Comparison of ENCODE assay signal across 24 mouse cellular contexts in genomic region chr1:177591742-177592141, GRCm38 (mm10).
"Had no signal": no experiment of that assay in that cellular context is flagged by ENCODE, and none has a peak within 500 bp of the region (broad histone marks: within the 10 kb centered on the region; RNA-seq: fewer than 3 reads in every experiment).

No protein-coding gene starts in this region.

- H3K4me3 ChIP-seq: heart, embryonic 13.5 days; heart, embryonic 15.5 days; hindbrain, embryonic 13.5 days; hindbrain, embryonic 15.5 days; kidney, embryonic 15.5 days; limb, embryonic 13.5 days; limb, embryonic 15.5 days; liver, embryonic 12.5 days had no signal

- H3K9ac ChIP-seq: heart, embryonic 13.5 days; heart, embryonic 15.5 days; hindbrain, embryonic 13.5 days; hindbrain, embryonic 15.5 days; kidney, embryonic 15.5 days; limb, embryonic 13.5 days; limb, embryonic 15.5 days; liver, embryonic 12.5 days; liver, embryonic 14.5 days had no signal

- H3K4me2 ChIP-seq: heart, embryonic 13.5 days; heart, embryonic 15.5 days; hindbrain, embryonic 13.5 days; hindbrain, embryonic 15.5 days; kidney, embryonic 15.5 days; limb, embryonic 13.5 days; limb, embryonic 15.5 days; liver, embryonic 12.5 days had no signal

- H3K27ac ChIP-seq: heart, embryonic 13.5 days; heart, embryonic 15.5 days; hindbrain, embryonic 13.5 days; hindbrain, embryonic 15.5 days; hindbrain, postnatal 0 days; kidney, embryonic 15.5 days; kidney, postnatal 0 days; limb, embryonic 13.5 days; limb, embryonic 15.5 days; liver, embryonic 12.5 days; liver, embryonic 14.5 days had no signal

- H3K36me3 ChIP-seq: heart, embryonic 13.5 days; heart, embryonic 15.5 days; hindbrain, embryonic 13.5 days; hindbrain, embryonic 15.5 days; kidney, embryonic 15.5 days; limb, embryonic 13.5 days; limb, embryonic 15.5 days; liver, embryonic 12.5 days had no signal

- ATAC-seq: hindbrain, postnatal 0 days; intestine, embryonic 16.5 days; liver, embryonic 12.5 days had no signal

- H3K9me3 ChIP-seq: heart, embryonic 13.5 days; heart, embryonic 15.5 days; hindbrain, embryonic 13.5 days; hindbrain, embryonic 15.5 days; kidney, embryonic 15.5 days; limb, embryonic 13.5 days; limb, embryonic 15.5 days; liver, embryonic 12.5 days had no signal

- DNase-seq: gastrocnemius, postnatal 14 days; gastrocnemius, postnatal 36 days; heart, adult 18-20 months; heart, postnatal 14 days; heart, postnatal 36 days; kidney, adult 11 months; kidney, adult 2 months; kidney, adult 9 months; kidney, postnatal 14 days; kidney, postnatal 36 days; layer of hippocampus, adult 9-11 months; layer of hippocampus, postnatal 36 days had no signal

- H3K4me1 ChIP-seq: heart, embryonic 13.5 days; heart, embryonic 15.5 days; hindbrain, embryonic 13.5 days; hindbrain, embryonic 15.5 days; kidney, embryonic 15.5 days; limb, embryonic 13.5 days; limb, embryonic 15.5 days; liver, embryonic 12.5 days had no signal

- H3K27me3 ChIP-seq: heart, embryonic 13.5 days; heart, embryonic 15.5 days; hindbrain, embryonic 13.5 days; hindbrain, embryonic 15.5 days; kidney, embryonic 15.5 days; limb, embryonic 13.5 days; limb, embryonic 15.5 days; liver, embryonic 12.5 days had no signal
